21 mouse cellular contexts compared by ENCODE assay signal in the genomic region with DNA sequence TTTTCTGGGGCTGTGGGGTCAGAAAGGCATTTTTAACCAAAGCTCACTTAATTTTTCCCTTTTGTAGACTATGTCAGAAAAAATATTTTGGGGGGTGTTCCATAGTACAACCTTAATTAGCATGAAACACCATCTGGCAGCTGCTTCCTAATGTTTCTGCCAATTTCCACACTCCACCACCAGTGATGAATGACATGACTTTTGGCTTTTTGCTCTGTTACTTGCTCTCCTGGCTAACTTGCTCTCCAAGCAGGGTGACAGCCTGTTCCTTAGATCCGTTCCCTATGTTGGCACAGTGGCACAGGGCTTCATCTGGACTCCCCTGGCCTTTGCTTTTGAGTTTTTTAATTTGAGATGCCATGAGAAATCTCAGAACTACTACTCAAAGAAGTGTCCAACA.
A peak's percentile ranks its signal among the peaks of the same experiment; 100 is the strongest.
DNase-seq lines count a peak whose midpoint lies in the region; ATAC-seq and TF ChIP-seq lines count a peak whose summit lies in the region.
"Had no signal": no experiment of that assay in that cellular context is flagged by ENCODE, and none has a peak within 500 bp of the region (broad histone marks: within the 10 kb centered on the region; RNA-seq: fewer than 3 reads in every experiment).

No protein-coding gene starts in this region.

- H3K9me3 ChIP-seq in forebrain, postnatal 0 days (ENCODE audit: low read length): no peaks in the 10 kb centered on the region
- H3K9me3 ChIP-seq in forebrain, embryonic 15.5 days: no peaks in the 10 kb centered on the region
- H3K9me3 ChIP-seq in liver, embryonic 12.5 days (replicated peaks): no peaks in the 10 kb centered on the region
- H3K9me3 ChIP-seq: embryonic facial prominence, embryonic 12.5 days; limb, embryonic 13.5 days; midbrain, embryonic 12.5 days had no signal

- WGBS in forebrain, postnatal 0 days: 58% methylated on average over 1 of the region's 1 CpGs
- 77% methylated on average over 1 of the region's 1 CpGs for WGBS in forebrain, embryonic 15.5 days
- WGBS in liver, embryonic 12.5 days (ENCODE audit: insufficient replicate concordance): 43% methylated on average over 1 of the region's 1 CpGs

- no peaks in the 10 kb centered on the region for H3K27me3 ChIP-seq in forebrain, postnatal 0 days (ENCODE audit: insufficient read depth, low read length)
- no peaks in the 10 kb centered on the region for H3K27me3 ChIP-seq in forebrain, embryonic 15.5 days
- H3K27me3 ChIP-seq in liver, embryonic 12.5 days (replicated peaks): no peaks in the 10 kb centered on the region
- H3K27me3 ChIP-seq: embryonic facial prominence, embryonic 12.5 days; limb, embryonic 13.5 days; midbrain, embryonic 12.5 days had no signal

- peak; percentile 42; the same call in 1 of the 2 replicates for ATAC-seq in forebrain, postnatal 0 days
- no peak for ATAC-seq in forebrain, embryonic 15.5 days (replicated peaks)
- no peak for ATAC-seq in liver, embryonic 12.5 days
- ATAC-seq: CD4-positive, CD25-positive, alpha-beta regulatory T cell, adult 4 months; intestine, postnatal 0 days had no signal

- peak; percentile 32 for DNase-seq in cerebellum, adult 9-10 months
- DNase-seq in cerebellum, adult 8-10 months: no peak
- no peak for DNase-seq in forebrain, postnatal 0 days
- peak; percentile 40 for DNase-seq in adipocyte (ENCODE audit: low spot score)
- peak; percentile 17 to 49 for DNase-seq in cerebellum, postnatal 14 days
- DNase-seq: adrenal gland, postnatal 25 days; gastrocnemius, postnatal 36 days; heart, postnatal 4 days; kidney, postnatal 25 days; lung, embryonic 14.5 days; thymus, adult 2 months had no signal

- TF ChIP-seq CTCF in forebrain, postnatal 0 days (IDR thresholded peaks at IDR 0.05; ENCODE audit: low read depth): no peak

- no peak overlapping the region for H3K4me2 ChIP-seq in forebrain, postnatal 0 days (ENCODE audit: low read depth)
- no peak overlapping the region for H3K4me2 ChIP-seq in forebrain, embryonic 15.5 days (replicated peaks)
- no peak overlapping the region for H3K4me2 ChIP-seq in liver, embryonic 12.5 days
- H3K4me2 ChIP-seq: embryonic facial prominence, embryonic 12.5 days; limb, embryonic 13.5 days; lung, embryonic 14.5 days; midbrain, embryonic 12.5 days had no signal

- H3K36me3 ChIP-seq in forebrain, postnatal 0 days (ENCODE audit: insufficient read depth): no peaks in the 10 kb centered on the region
- no peaks in the 10 kb centered on the region for H3K36me3 ChIP-seq in forebrain, embryonic 15.5 days
- H3K36me3 ChIP-seq in liver, embryonic 12.5 days: no peaks in the 10 kb centered on the region
- H3K36me3 ChIP-seq: embryonic facial prominence, embryonic 12.5 days; limb, embryonic 13.5 days; midbrain, embryonic 12.5 days had no signal

- H3K4me1 ChIP-seq in forebrain, postnatal 0 days (ENCODE audit: insufficient read depth): no peaks in the 10 kb centered on the region
- no peaks in the 10 kb centered on the region for H3K4me1 ChIP-seq in forebrain, embryonic 15.5 days
- no peaks in the 10 kb centered on the region for H3K4me1 ChIP-seq in liver, embryonic 12.5 days
- H3K4me1 ChIP-seq: embryonic facial prominence, embryonic 12.5 days; limb, embryonic 13.5 days; midbrain, embryonic 12.5 days had no signal

- no peak overlapping the region for H3K27ac ChIP-seq in forebrain, postnatal 0 days (ENCODE audit: low read depth, low read length)
- H3K27ac ChIP-seq in forebrain, embryonic 15.5 days (replicated peaks): no peak overlapping the region
- no peak overlapping the region for H3K27ac ChIP-seq in liver, embryonic 12.5 days
- H3K27ac ChIP-seq: embryonic facial prominence, embryonic 12.5 days; layer of hippocampus, adult 2 months; limb, embryonic 13.5 days; liver, embryonic 14.5 days; midbrain, embryonic 12.5 days; stomach, postnatal 0 days had no signal

- no peak overlapping the region for H3K4me3 ChIP-seq in forebrain, postnatal 0 days (ENCODE audit: low read depth, low read length)
- no peak overlapping the region for H3K4me3 ChIP-seq in forebrain, embryonic 15.5 days
- no peak overlapping the region for H3K4me3 ChIP-seq in liver, embryonic 12.5 days
- H3K4me3 ChIP-seq: embryonic facial prominence, embryonic 12.5 days; layer of hippocampus, adult 2 months; limb, embryonic 13.5 days; midbrain, embryonic 12.5 days had no signal

- no peak overlapping the region for H3K9ac ChIP-seq in forebrain, postnatal 0 days
- H3K9ac ChIP-seq in forebrain, embryonic 15.5 days (replicated peaks): no peak overlapping the region
- H3K9ac ChIP-seq in liver, embryonic 12.5 days: no peak overlapping the region
- H3K9ac ChIP-seq: embryonic facial prominence, embryonic 12.5 days; limb, embryonic 13.5 days; liver, embryonic 14.5 days; lung, embryonic 14.5 days; midbrain, embryonic 12.5 days had no signal

Comparison
In these comparisons a context has a peak if more than half of its experiments do, and no peak if none do; other contexts are left out.
1. DNase-seq: peak in cerebellum, adult 9-10 months (single experiment), adipocyte (single experiment) and cerebellum, postnatal 14 days (2 of 2); none in cerebellum, adult 8-10 months (single experiment) and forebrain, postnatal 0 days (single experiment).